Mouse (Mus musculus) thymus, postnatal 0 days (tissue): Measurements from ENCODE around the gene Megf11. TPM values are rescaled to one million over a fixed set of nuclear protein-coding genes. Genes with fewer than 3 reads are reported as not detected.

Experiments
- DNase-seq: peaks from one replicate; pipeline ENCODE4 v3.0.0-alpha.2; 2015; ENCODE audit warnings: low spot score
- polyA plus RNA-seq: library from polyadenylated mRNA; unstranded; fragments of >200 nt; fragmentation: Nextera tagmentation; extraction: Ambion mirVana; gene quantifications from 2 replicates; pipeline ENCODE4 v1.2.1, GENCODE M21; 2015

The Megf11 gene
- polyA plus RNA-seq, 1 experiment from 2014 or later: 0.75 TPM

GRCm38 (mm10) chr9:64604217-64604711, 218.8 kb downstream of the Megf11 start:
- no peak for DNase-seq

DNA sequence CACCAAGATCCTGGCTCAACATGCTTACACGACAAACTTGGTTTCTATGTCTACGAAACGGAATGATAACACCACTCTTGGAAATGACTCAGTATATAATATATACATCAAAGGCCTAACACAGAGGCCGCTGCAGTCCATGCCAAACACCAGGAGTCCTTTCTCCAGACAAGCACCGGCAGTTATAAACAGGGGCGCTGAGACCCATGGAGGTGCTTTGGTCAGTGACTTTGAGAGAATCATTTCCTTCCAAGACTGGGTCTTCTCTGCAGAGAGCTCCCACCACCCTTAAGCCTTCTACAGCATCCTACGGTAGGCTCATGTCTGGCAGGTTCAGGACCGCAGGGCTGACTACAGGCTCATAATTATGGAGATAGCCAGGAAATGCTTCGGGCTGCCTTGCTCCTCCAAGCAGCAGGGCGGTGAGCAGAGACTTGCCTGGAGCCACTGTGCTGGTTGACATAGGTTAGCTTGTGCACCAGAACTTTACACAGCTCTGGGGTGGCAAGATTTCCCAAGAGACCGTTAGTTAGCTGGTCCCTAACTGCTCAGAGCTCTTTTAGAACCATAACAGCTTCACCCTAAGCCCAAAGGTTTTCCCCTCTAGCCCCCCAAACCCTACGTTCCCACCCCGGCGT, 219.8 kb downstream of the Megf11 start:
- DNase-seq: no peak

- DNase-seq: no peak
Observed at GRCm38 (mm10) chr9:64605735-64606349, 220.4 kb downstream of the Megf11 start.

DNA sequence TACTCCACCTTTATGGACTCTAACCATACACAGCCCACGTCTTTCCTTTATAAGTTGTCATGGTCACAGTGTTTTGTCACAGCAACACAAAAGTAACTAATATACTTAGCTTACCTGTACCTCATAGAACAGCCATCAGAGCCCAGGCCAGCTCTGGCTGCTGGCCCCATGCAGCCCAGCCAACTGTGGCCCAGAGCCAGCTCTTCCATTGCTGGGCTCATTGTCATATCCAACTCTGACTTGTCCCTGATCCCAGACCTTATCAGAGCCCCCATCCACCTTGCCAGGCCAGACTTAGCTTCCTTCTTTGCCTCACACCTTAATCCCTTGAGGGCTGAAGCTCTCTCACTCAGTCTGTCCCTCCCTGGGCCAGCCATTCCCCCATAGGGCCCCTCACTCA, 221.6 kb downstream of the Megf11 start:
- DNase-seq: no peak

DNA sequence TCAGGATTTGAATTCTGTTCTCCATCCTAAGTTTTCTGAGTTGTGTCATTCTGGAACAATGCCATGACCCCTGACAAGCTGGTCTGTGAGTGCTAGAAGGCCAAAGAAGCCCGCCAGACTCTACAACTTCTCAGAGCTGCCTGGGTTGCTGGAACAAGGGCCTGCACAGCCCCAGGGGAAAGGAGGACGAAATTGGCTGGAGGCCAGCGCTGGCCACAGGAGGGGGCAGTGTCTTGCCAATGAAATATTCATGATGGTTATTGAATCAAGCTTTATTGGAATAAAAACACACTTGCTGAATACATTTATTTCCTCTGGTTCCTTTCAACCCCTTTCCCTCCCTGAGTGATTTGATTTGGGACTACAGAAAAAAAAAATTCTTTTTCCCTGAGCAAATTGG, 224.1 kb downstream of the Megf11 start:
- no peak for DNase-seq

DNA sequence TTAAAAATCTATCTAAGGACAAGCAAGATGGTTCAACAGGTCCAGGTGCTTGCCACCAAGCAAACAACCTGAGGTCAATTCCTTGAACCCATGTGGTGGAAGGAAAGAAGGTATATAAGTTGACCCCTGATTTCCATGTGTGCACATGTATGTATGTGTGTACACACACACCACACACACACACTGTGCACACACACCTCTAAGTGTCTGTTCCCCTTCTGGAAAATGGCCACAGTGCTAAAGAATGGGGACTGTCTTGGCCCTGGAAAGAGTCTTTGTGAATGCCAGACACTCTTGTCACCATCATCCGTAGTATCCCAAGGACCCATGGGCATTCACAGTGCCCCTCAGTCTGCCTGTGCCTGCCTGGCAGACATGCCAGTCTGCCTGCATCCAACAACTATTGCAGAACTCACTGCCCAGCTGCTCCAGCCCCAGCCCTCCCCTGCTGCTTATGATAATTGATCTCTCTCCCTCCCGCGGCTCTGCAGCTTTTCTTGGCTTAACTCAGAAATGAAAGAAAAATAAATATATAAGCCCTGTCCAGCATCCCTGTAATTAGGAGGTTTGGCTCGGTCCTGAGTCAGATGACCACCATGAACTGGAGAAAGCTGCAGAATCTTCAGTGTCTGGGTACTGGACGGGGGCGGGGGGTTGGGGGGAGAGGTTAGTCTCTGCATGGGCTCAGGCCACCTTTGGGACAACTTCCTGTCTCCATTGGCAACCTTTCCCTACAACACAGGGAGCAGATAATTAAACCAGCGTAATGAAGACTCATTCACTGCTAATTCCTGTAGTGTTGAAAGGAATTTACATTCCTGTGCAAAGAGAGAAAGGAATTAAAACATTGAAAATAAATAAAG, 226.9 kb downstream of the Megf11 start:
- DNase-seq: no peak

DNA sequence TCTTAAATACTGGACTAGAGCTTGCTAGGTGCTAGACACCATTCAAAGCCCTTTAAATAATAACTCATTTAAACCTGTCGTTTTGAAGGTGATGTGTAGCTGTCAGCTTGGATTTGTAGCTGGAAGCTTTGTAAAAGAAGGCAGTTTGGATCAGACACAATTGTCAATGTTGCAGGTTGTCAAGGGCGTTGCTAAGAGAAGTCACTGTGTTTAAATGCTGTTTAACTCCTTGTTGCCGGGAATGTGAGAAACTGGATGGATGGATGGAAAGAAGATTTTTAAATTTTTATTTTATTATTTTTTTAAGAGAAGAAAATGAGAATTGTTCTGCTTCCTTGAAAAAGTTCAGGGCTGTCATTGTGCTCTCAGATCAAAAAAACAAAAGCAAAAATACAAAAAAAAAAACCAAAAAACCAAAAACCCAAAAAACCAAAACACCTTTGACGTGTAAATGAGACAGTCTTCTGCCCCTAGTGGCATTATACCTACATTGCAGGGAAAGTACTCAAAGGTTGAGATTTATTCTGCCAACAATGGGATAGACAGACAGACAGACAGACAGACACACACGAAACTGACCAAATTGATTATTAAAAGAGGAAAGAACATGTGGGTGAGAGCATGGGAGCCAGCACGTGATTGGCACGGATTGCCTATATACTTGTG, 227.7 kb downstream of the Megf11 start:
- peak; percentile 18 for DNase-seq

- DNase-seq: no peak
Observed at GRCm38 (mm10) chr9:64617413-64617812, 232.0 kb downstream of the Megf11 start.

GRCm38 (mm10) chr9:64618433-64618832, 233.0 kb downstream of the Megf11 start:
- no peak for DNase-seq

GRCm38 (mm10) chr9:64619440-64619839, 234.0 kb downstream of the Megf11 start:
- DNase-seq: no peak

GRCm38 (mm10) chr9:64620596-64620995, 235.2 kb downstream of the Megf11 start:
- no peak for DNase-seq

GRCm38 (mm10) chr9:64621499-64622296, 236.3 kb downstream of the Megf11 start:
- DNase-seq: no peak

GRCm38 (mm10) chr9:64623361-64623760, 237.9 kb downstream of the Megf11 start:
- no peak for DNase-seq

DNA sequence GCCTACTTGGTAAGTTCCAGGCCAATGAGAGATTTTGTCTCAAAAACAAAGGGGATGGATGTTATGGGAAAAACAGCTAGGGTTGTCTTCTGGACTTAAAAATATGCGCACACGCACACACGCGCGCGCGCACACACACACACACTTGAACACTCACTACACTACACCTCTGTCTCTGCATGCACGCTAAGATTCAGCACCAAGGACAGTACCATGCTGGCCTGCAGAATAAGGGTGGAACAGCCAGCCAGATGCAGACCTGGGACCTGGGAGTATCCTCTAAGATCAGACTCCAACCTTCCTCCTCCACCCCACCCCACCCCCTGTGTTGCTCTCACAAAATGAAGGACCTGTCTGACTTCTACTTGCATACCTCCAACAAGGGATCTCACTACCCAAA, 239.1 kb downstream of the Megf11 start:
- DNase-seq: peak; percentile 45

- DNase-seq: no peak
Observed at GRCm38 (mm10) chr9:64629802-64630201, 244.4 kb downstream of the Megf11 start.

GRCm38 (mm10) chr9:64633169-64633568, 247.7 kb downstream of the Megf11 start:
- DNase-seq: no peak

DNA sequence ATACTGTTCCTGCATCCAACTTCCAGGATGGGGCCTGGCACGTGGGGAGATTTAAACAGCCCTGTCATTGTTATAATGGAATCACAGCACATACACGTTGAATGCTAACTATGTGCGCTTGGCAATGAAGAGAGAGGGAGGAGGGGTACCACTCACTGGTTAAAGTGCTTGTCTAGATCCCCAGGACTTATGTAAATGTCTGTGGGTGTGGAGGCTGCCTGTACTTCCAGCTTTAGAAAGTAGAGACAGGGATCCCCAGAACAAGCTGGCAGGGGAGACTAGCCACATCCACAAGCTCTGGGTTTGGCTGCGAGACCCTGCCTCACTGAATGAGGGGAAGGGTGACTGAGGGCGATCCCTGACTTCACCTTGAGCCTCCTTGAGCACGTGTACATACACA, 250.7 kb downstream of the Megf11 start:
- DNase-seq: no peak

DNA sequence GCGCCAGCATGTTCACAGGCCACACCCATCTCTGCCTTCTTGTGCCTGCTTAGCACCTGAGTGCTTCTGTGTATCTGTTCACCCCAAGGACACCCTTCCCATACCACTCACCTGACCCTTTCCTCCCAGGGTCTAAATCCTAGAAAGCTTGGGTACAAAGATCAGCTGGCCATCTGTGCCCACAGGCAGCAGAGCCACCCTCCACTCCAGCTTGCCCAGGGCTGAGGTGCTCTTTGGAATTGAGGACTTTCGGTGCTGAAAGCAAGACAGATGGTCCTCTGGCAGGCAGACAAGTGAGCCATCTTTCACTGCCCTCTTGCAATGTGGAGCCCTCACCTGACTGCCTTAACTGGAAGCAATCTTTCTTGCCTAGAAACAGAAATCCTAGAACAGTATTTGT, 251.5 kb downstream of the Megf11 start:
- no peak for DNase-seq

GRCm38 (mm10) chr9:64638250-64638649, 252.8 kb downstream of the Megf11 start:
- DNase-seq: peak; percentile 2

DNA sequence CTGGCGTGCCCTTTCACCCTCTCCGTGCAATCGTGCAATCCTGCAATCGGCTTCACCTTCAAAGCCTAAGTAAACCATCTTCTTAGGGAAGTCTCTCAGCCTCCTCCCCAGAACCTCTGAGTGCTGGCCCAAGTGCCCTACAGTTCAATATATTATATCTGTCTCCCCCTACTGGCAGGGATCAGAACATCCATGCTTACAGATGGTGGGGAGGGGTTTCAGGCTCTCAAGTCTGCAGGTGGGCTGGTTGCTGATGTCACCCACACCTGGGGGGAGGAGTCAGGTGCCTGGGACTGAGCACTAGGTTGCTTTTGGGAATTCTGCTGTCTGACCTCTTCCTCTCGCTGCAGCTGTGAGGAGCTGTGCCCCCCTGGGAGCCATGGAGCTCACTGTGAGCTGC, 254.2 kb downstream of the Megf11 start:
- peak; percentile 49 for DNase-seq

DNA sequence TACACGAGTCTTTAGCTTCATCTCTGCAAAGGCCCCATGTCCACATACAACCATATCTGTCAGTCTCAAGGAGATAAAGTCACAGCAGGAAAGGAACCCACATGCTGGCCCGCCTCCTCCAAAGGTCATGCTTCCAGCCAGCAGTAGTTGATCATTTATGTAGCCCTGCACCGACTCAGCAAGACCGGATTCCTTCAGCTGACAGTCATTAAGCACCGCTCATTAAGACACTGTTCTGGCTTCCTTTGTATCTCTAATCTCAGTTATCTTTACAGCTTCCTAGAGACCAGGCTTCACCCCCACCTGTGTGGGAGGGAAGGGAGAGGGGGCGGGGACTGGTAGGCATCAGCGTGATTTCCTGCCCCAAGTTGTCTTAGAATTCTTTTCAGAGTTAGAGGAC, 258.7 kb downstream of the Megf11 start:
- DNase-seq: no peak
